Mouse (Mus musculus) neural tube, embryonic 12.5 days (tissue): Measurements from ENCODE around the gene Tlr9. TPM values are rescaled to one million over a fixed set of nuclear protein-coding genes. Genes with fewer than 3 reads are reported as not detected.
A peak's percentile ranks its signal among the peaks of the same experiment; 100 is the strongest.

Source experiments
- microRNA counts: library from miRNA; unstranded; fragments of <30 nt; microRNA quantifications from one replicate; lab custom pipeline; 2017
- microRNA-seq: library from miRNA; unstranded; fragments of <30 nt; microRNA quantifications from one replicate; pipeline ENCODE4, GENCODE M21; 2017
- polyA plus RNA-seq: library from polyadenylated mRNA; unstranded; fragments of >200 nt; fragmentation: Nextera tagmentation; extraction: Ambion mirVana; gene quantifications from 2 replicates; pipeline ENCODE4 v1.2.1, GENCODE M21; 2016

Tlr9 gene
- polyA plus RNA-seq, 1 experiment from 2014 or later: not detected

MicroRNAs within 50 kb of the gene (microRNA counts, 519-probe panel; counts per million panel counts)
- 7,190 counts per million, percentile 95 among the panel's probes with 10 or more counts for microRNA mmu-let-7g (lab: Ali Mortazavi, UCI)

Small RNA genes lying within 50 kb of the gene (microRNA-seq; reads per million reads assigned to microRNA genes)
- gene Mirlet7g: 18,244 reads per million, percentile 98 among the genes with 10 or more reads in this experiment

Other genes starting within 250 kb of the Tlr9 start
- 0.11 and 0.55 TPM in 2 replicates for gene Col6a4, start 125.8 kb upstream of the Tlr9 start, polyA plus RNA-seq
- gene Glyctk, start 64.5 kb upstream of the Tlr9 start, polyA plus RNA-seq: 5.4 and 6.2 TPM in 2 replicates
- 27.6 and 28.9 TPM in 2 replicates for gene Wdr82, start 51.7 kb upstream of the Tlr9 start, polyA plus RNA-seq
- 32.1 and 32.9 TPM in 2 replicates for gene Ppm1m, start 22.9 kb upstream of the Tlr9 start, polyA plus RNA-seq
- gene Twf2, start 19.5 kb upstream of the Tlr9 start, polyA plus RNA-seq: 60.9 and 61.6 TPM in 2 replicates
- 94.8 and 99.5 TPM in 2 replicates for gene Alas1, start 26.1 kb downstream of the Tlr9 start, polyA plus RNA-seq
- 17.1 and 17.5 TPM in 2 replicates for gene Poc1a, start 58.5 kb downstream of the Tlr9 start, polyA plus RNA-seq
- gene Dusp7, start 146.0 kb downstream of the Tlr9 start, polyA plus RNA-seq: 18.9 and 21.3 TPM in 2 replicates
- 698 and 706 TPM in 2 replicates for gene Rpl29, start 206.9 kb downstream of the Tlr9 start, polyA plus RNA-seq
- gene Acy1, start 215.7 kb downstream of the Tlr9 start, polyA plus RNA-seq: 31.0 and 32.7 TPM in 2 replicates
- gene Abhd14b, start 224.9 kb downstream of the Tlr9 start, polyA plus RNA-seq: 5.7 and 6.0 TPM in 2 replicates
- gene Abhd14a, start 225.1 kb downstream of the Tlr9 start, polyA plus RNA-seq: 34.6 and 38.0 TPM in 2 replicates
- 358 and 362 TPM in 2 replicates for gene Pcbp4, start 230.7 kb downstream of the Tlr9 start, polyA plus RNA-seq
- 0.52 and 0.66 TPM in 2 replicates for gene Gpr62, start 243.3 kb downstream of the Tlr9 start, polyA plus RNA-seq